Mouse (Mus musculus) intestine, postnatal 0 days (tissue): ENCODE data around the gene A430078G23Rik. TPM values are rescaled to one million over a fixed set of nuclear protein-coding genes. Genes with fewer than 3 reads are reported as not detected.
"Not testable (repeated sequence)": the region's sequence is repeated elsewhere in the genome, so short reads cannot be mapped to it uniquely, and the experiment has no call there.

ENCODE experiments used
- ATAC-seq: fragments of 200-750 bp; cut with Nextera tagmentation; 2 replicates; pipeline ENCODE4 v1.8.0; 2017; ENCODE audit warnings: mild to moderate bottlenecking, moderate TSS enrichment, moderate library complexity
- H3K27ac ChIP-seq: fragments of 300-500 bp; sonication (generic); 2 replicates; pipeline ENCODE4 v1.5.1; 2014; ENCODE audit warnings: mild to moderate bottlenecking, low read depth, low read length, moderate library complexity
- H3K27me3 ChIP-seq: fragments of 300-500 bp; sonication (generic); replicated peaks from 2 replicates; pipeline ENCODE4 v1.6.1; 2014; ENCODE audit warnings: low read length, mixed read lengths; ENCODE audit not compliant: control insufficient read depth, insufficient read depth
- H3K36me3 ChIP-seq: fragments of 300-500 bp; sonication (generic); 2 replicates; pipeline ENCODE4 v1.6.1; 2014; ENCODE audit warnings: mild to moderate bottlenecking, moderate library complexity; ENCODE audit not compliant: control insufficient read depth, insufficient read depth
- H3K4me1 ChIP-seq: fragments of 300-500 bp; sonication (generic); replicated peaks from 2 replicates; pipeline ENCODE4 v1.6.1; 2014; ENCODE audit warnings: antibody characterized with exemption, low read length, mixed read lengths; ENCODE audit not compliant: control insufficient read depth, insufficient read depth
- H3K4me2 ChIP-seq: fragments of 300-500 bp; sonication (generic); replicated peaks from 2 replicates; pipeline ENCODE4 v1.6.1; 2014; ENCODE audit warnings: low read depth, mild to moderate bottlenecking, moderate library complexity
- H3K4me3 ChIP-seq: fragments of 300-500 bp; sonication (generic); 2 replicates; pipeline ENCODE4 v1.5.1; 2014; ENCODE audit warnings: low read depth, low read length
- H3K9ac ChIP-seq: fragments of 300-500 bp; sonication (generic); 2 replicates; pipeline ENCODE4 v1.6.1; 2014; ENCODE audit warnings: mild to moderate bottlenecking, low read depth, low read length
- H3K9me3 ChIP-seq: fragments of 300-500 bp; sonication (generic); 2 replicates; pipeline ENCODE4 v1.6.1; 2016; ENCODE audit warnings: mixed run types; ENCODE audit not compliant: control insufficient read depth
- CTCF ChIP-seq: sonication (generic); IDR thresholded peaks from 2 replicates; pipeline ENCODE4 v1.5.1; 2016; ENCODE audit warnings: low read depth, mild to moderate bottlenecking, control low read depth, antibody characterized with exemption, moderate library complexity
- WGBS: fragments of 180-500 bp; shearing (Covaris S2); extraction: QIAGEN DNeasy Blood & Tissue Kit; methylation state at CpG from one replicate; pipeline ENCODE4 v1.1.7; 2014; 5-methylcytosine and 5-hydroxymethylcytosine counted together
- polyA plus RNA-seq: library from polyadenylated mRNA; unstranded; fragments of >200 nt; fragmentation: Nextera tagmentation; extraction: Ambion mirVana; gene quantifications from 2 replicates; pipeline ENCODE4 v1.2.1, GENCODE M21; 2015

A430078G23Rik gene
- polyA plus RNA-seq, result 0.16 and 0.41 TPM in 2 replicates

- Histone ChIP-seq H3K27ac (no peak within 1 kb of the TSS), H3K4me2 (peak within 1 kb of the TSS; percentile 43), H3K9ac (no peak within 1 kb of the TSS), H3K4me3 (no peak within 1 kb of the TSS), H3K27me3 (no peaks in the 10 kb centered on the region), H3K9me3 (no peaks in the 10 kb centered on the region), H3K36me3 (no peaks in the 10 kb centered on the region), H3K4me1 (peaks cover 3% of the 10 kb centered on the region; the same call in 1 of the 2 replicates)
- ATAC-seq, result peak; percentile 30; the same call in 1 of the 2 replicates
- no peak for TF ChIP-seq CTCF
- 48% methylated on average over 13 of the region's 13 CpGs for WGBS
Observed at GRCm38 (mm10) chr8:3353189-3353810, at the start of gene A430078G23Rik. TSS of gene A430078G23Rik (plus strand) at chr8:3353415.

- not testable (repeated sequence) for H3K9ac ChIP-seq, H3K9me3 ChIP-seq, H3K36me3 ChIP-seq, H3K4me3 ChIP-seq, H3K4me1 ChIP-seq, H3K27me3 ChIP-seq, H3K4me2 ChIP-seq, ATAC-seq, H3K27ac ChIP-seq
- WGBS, result 92% methylated on average over 13 of the region's 13 CpGs
Observed at GRCm38 (mm10) chr8:3308205-3308800, 44.9 kb upstream of the A430078G23Rik start.

- Histone ChIP-seq H3K9me3 (no peaks in the 10 kb centered on the region), H3K4me1 (no peaks in the 10 kb centered on the region), H3K4me3 (no peak overlapping the region), H3K9ac (no peak overlapping the region), H3K36me3 (no peaks in the 10 kb centered on the region), H3K4me2 (no peak overlapping the region), H3K27me3 (no peaks in the 10 kb centered on the region), H3K27ac (no peak overlapping the region)
- no peak for TF ChIP-seq CTCF
- no peak for ATAC-seq
- 86% methylated on average over 11 of the region's 11 CpGs for WGBS
Observed at GRCm38 (mm10) chr8:3309636-3310035, 43.6 kb upstream of the A430078G23Rik start.

- no peak for ATAC-seq
- no peak overlapping the region for H3K4me2 ChIP-seq
- 68% methylated on average over 4 of the region's 4 CpGs for WGBS
Observed at GRCm38 (mm10) chr8:3311482-3311881, 41.7 kb upstream of the A430078G23Rik start.

GRCm38 (mm10) chr8:3313417-3313816 lies 39.8 kb upstream of the A430078G23Rik start:
- H3K36me3 ChIP-seq, H3K27ac ChIP-seq, H3K9ac ChIP-seq, H3K27me3 ChIP-seq, H3K9me3 ChIP-seq, H3K4me2 ChIP-seq, H3K4me1 ChIP-seq, H3K4me3 ChIP-seq, ATAC-seq: not testable (repeated sequence)
- 60% methylated on average over 1 of the region's 1 CpGs for WGBS

More at GRCm38 (mm10) chr8:3311482-3311881, 41.7 kb upstream of the A430078G23Rik start:
- Histone ChIP-seq H3K27me3 (no peaks in the 10 kb centered on the region), H3K9me3 (no peaks in the 10 kb centered on the region), H3K4me3 (no peak overlapping the region), H3K9ac (no peak overlapping the region), H3K4me1 (no peaks in the 10 kb centered on the region), H3K36me3 (no peaks in the 10 kb centered on the region), H3K27ac (no peak overlapping the region)
- TF ChIP-seq CTCF, result no peak

- no peak for ATAC-seq
- Histone ChIP-seq H3K4me1 (no peaks in the 10 kb centered on the region), H3K27me3 (no peaks in the 10 kb centered on the region), H3K27ac (no peak overlapping the region), H3K9ac (no peak overlapping the region), H3K36me3 (no peaks in the 10 kb centered on the region), H3K4me2 (no peak overlapping the region), H3K9me3 (no peaks in the 10 kb centered on the region), H3K4me3 (no peak overlapping the region)
- 48% methylated on average over 3 of the region's 3 CpGs for WGBS
- TF ChIP-seq CTCF, result no peak
Observed at GRCm38 (mm10) chr8:3313843-3314242, 39.4 kb upstream of the A430078G23Rik start.
